Comparison of ENCODE assay signal across 8 mouse cellular contexts in genomic region chr9:115310346-115311222, GRCm38 (mm10). TPM values are rescaled to one million over a fixed set of nuclear protein-coding genes. Genes with fewer than 3 reads are reported as not detected.
A peak's percentile ranks its signal among the peaks of the same experiment; 100 is the strongest.
DNase-seq lines count a peak whose midpoint lies in the region; ATAC-seq lines count a peak whose summit lies in the region.

Gene Stt3b (minus strand): TSS chr9:115310421.

- H3K4me2 ChIP-seq in lung, embryonic 16.5 days (ENCODE audit: low read depth, low read length): peak within 1 kb of the TSS; percentile 72

- WGBS in lung, embryonic 16.5 days: under 1% methylated on average over 83 of the region's 91 CpGs

- DNase-seq in MEL-GATA-1-ER (ENCODE audit: extremely low read depth, low read depth): peak; percentile 80
- DNase-seq in cerebellum, adult 8-10 months: peak; percentile 100
- DNase-seq in forelimb bud, embryonic 11.5 days (ENCODE audit: low read depth, low spot score): peak; percentile 99
- peak; percentile 98 for DNase-seq in layer of hippocampus, adult 9-10 months (ENCODE audit: low spot score)
- DNase-seq in ovary, postnatal 10 days (ENCODE audit: low spot score): peak; percentile 99
- DNase-seq in thymus, postnatal 10 days (ENCODE audit: low spot score in 2 of 2): peak; percentile 100

- H3K27ac ChIP-seq in lung, embryonic 16.5 days (ENCODE audit: low read length): peak within 1 kb of the TSS; percentile 99

- no peaks in the 10 kb centered on the region for H3K9me3 ChIP-seq in lung, embryonic 16.5 days (ENCODE audit: control insufficient read depth, low read length)

- no peaks in the 10 kb centered on the region for H3K36me3 ChIP-seq in lung, embryonic 16.5 days (ENCODE audit: control insufficient read depth, insufficient read depth, low read length)

- H3K4me3 ChIP-seq in lung, embryonic 16.5 days (ENCODE audit: low read length): peak within 1 kb of the TSS; percentile 98

- no peaks in the 10 kb centered on the region for H3K27me3 ChIP-seq in lung, embryonic 16.5 days (ENCODE audit: control insufficient read depth, insufficient read depth, low read depth, low read length)

- peak within 1 kb of the TSS; percentile 100 for H3K9ac ChIP-seq in lung, embryonic 16.5 days (ENCODE audit: low read length)

- ATAC-seq in hematopoietic stem cell, adult 5-6 weeks (replicated peaks in 1 of 2; ENCODE audit: insufficient read depth in 1 of 2, low FRiP score in 2 of 2, low TSS enrichment in 1 of 2, low read depth in 1 of 2, poor library complexity in 2 of 2, severe bottlenecking in 2 of 2): peak; percentile 91 to 93
- peak; percentile 94 for ATAC-seq in lung, embryonic 16.5 days (ENCODE audit: low read depth)

- H3K4me1 ChIP-seq in lung, embryonic 16.5 days (replicated peaks; ENCODE audit: control insufficient read depth, insufficient read depth, low read length): peaks cover 28% of the 10 kb centered on the region

RNA-seq across cellular contexts. Expression of gene Stt3b, which starts in this region (rescaled TPM):
- total RNA-seq in hematopoietic stem cell, adult 5-6 weeks (2017): 58.8 and 60.6 TPM in 2 replicates
- 91.3 and 91.9 TPM in 2 replicates for polyA plus RNA-seq in lung, embryonic 16.5 days (2015; fragmentation: Nextera tagmentation; extraction: Ambion mirVana)

Comparison
In these comparisons a context has a peak if more than half of its experiments do, and no peak if none do; other contexts are left out.
1. Peak in every context shown above with its lines: DNase-seq, ATAC-seq, H3K4me3 ChIP-seq and H3K27ac ChIP-seq.